Comparison of ENCODE assay signal across 11 mouse cellular contexts in the genomic region with DNA sequence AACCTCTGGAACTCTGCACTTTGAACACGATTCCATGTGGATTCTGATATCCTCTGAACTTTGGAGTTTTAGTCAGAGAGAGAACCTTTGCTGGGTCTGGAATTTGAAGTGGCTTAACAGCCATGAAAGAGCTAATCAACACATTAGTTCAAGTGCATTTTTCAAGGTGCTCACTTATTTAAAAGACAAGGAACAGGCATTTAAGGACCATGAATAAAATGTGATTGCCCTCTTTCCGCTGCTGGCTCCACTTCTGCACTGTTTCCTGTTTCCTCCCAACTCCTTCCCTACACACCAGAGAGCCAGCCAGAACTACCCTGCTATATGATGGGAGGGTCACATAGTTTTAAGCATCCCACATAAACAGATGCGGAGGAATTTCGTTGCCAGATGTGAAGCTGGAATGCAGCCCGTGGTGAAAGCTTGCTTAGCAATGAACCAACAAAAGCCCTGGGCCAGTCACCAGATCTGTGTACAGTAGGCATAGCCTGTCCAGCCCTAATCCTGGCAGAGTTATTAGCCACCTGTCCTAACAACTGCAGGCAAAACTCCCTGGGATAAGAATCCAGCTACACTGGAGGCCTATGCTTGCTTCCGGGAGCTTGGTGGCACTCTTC. TPM values are rescaled to one million over a fixed set of nuclear protein-coding genes. Genes with fewer than 3 reads are reported as not detected.
A peak's percentile ranks its signal among the peaks of the same experiment; 100 is the strongest.
DNase-seq lines count a peak whose midpoint lies in the region; ATAC-seq and TF ChIP-seq lines count a peak whose summit lies in the region.
"Had no signal": no experiment of that assay in that cellular context is flagged by ENCODE, and none has a peak within 500 bp of the region (broad histone marks: within the 10 kb centered on the region; RNA-seq: fewer than 3 reads in every experiment).

No protein-coding gene starts in this region.

- ATAC-seq in heart, embryonic 12.5 days (ENCODE audit: insufficient number of reproducible peaks, low FRiP score): no peak
- no peak for ATAC-seq in heart, embryonic 13.5 days (ENCODE audit: extremely low read depth, insufficient number of reproducible peaks, low FRiP score, low TSS enrichment)
- ATAC-seq in lung, embryonic 15.5 days (ENCODE audit: borderline replicate concordance, extremely low read depth, low FRiP score, low TSS enrichment): peak; percentile 73
- ATAC-seq in forebrain, embryonic 11.5 days (replicated peaks; ENCODE audit: low FRiP score): no peak
- ATAC-seq: forebrain, embryonic 15.5 days had no signal

- H3K4me1 ChIP-seq in heart, embryonic 12.5 days (replicated peaks): peaks cover 31% of the 10 kb centered on the region
- H3K4me1 ChIP-seq in ES-E14 (ENCODE audit: control insufficient read depth in 2 of 2, insufficient read depth in 2 of 2, low read length in 2 of 2, poor library complexity in 1 of 2): peaks cover 0 to 9% of the 10 kb centered on the region in 2 experiments; a peak in 3 of 4 replicates
- peaks cover 44% of the 10 kb centered on the region for H3K4me1 ChIP-seq in heart, embryonic 13.5 days
- H3K4me1 ChIP-seq in lung, embryonic 15.5 days: peaks cover 44% of the 10 kb centered on the region
- H3K4me1 ChIP-seq in forebrain, embryonic 11.5 days (replicated peaks; ENCODE audit: control insufficient read depth, insufficient read depth, low read length): no peaks in the 10 kb centered on the region

- in situ Hi-C loops in ES-E14 (cut with MboI; ENCODE audit: low sequenced_read_pairs in 2 of 2, unreplicated experiment in 2 of 2): no loop called here

- DNase-seq in heart, adult 11 months: peak; percentile 96
- DNase-seq in ES-E14 (ENCODE audit: low read depth, low spot score): peak; percentile 56
- no peak for DNase-seq in forebrain, embryonic 11.5 days (ENCODE audit: low spot score)
- no peak for DNase-seq in layer of hippocampus, adult 8-10 months (ENCODE audit: low spot score in 2 of 2)
- no peak for DNase-seq in right cerebral cortex, postnatal 36 days (ENCODE audit: low spot score in 2 of 2)
- DNase-seq: B cell, adult 2 months; midbrain, embryonic 14.5 days had no signal

- H3K9me3 ChIP-seq in heart, embryonic 12.5 days (replicated peaks): no peaks in the 10 kb centered on the region
- H3K9me3 ChIP-seq in ES-E14 (ENCODE audit: control insufficient read depth, insufficient read depth, low read depth, low read length): no peaks in the 10 kb centered on the region
- no peaks in the 10 kb centered on the region for H3K9me3 ChIP-seq in heart, embryonic 13.5 days
- no peaks in the 10 kb centered on the region for H3K9me3 ChIP-seq in lung, embryonic 15.5 days
- H3K9me3 ChIP-seq in forebrain, embryonic 11.5 days (ENCODE audit: control insufficient read depth, low read length): no peaks in the 10 kb centered on the region
- H3K9me3 ChIP-seq: forebrain, embryonic 15.5 days had no signal

- H3K27ac ChIP-seq in heart, embryonic 12.5 days (ENCODE audit: poor library complexity, severe bottlenecking): no peak overlapping the region
- H3K27ac ChIP-seq in ES-E14 (ENCODE audit: insufficient read depth, low read depth, low read length, poor library complexity, severe bottlenecking): peak overlapping the region; percentile 28
- H3K27ac ChIP-seq in heart, embryonic 13.5 days (replicated peaks): no peak overlapping the region; the same call in 1 of the 2 replicates
- peak overlapping the region; percentile 83 for H3K27ac ChIP-seq in lung, embryonic 15.5 days
- H3K27ac ChIP-seq in forebrain, embryonic 11.5 days (ENCODE audit: low read depth, low read length): no peak overlapping the region
- H3K27ac ChIP-seq: forebrain, embryonic 15.5 days had no signal

- no peaks in the 10 kb centered on the region for H3K27me3 ChIP-seq in heart, embryonic 12.5 days (replicated peaks)
- H3K27me3 ChIP-seq in heart, embryonic 13.5 days (replicated peaks): no peaks in the 10 kb centered on the region
- no peaks in the 10 kb centered on the region for H3K27me3 ChIP-seq in lung, embryonic 15.5 days
- no peaks in the 10 kb centered on the region for H3K27me3 ChIP-seq in forebrain, embryonic 11.5 days (ENCODE audit: control insufficient read depth, insufficient read depth, low read length)
- H3K27me3 ChIP-seq: forebrain, embryonic 15.5 days had no signal

- H3K4me3 ChIP-seq in heart, embryonic 12.5 days: no peak overlapping the region
- no peak overlapping the region for H3K4me3 ChIP-seq in ES-E14 (ENCODE audit: insufficient read depth in 1 of 2, low read depth in 1 of 2, low read length in 2 of 2, poor library complexity in 1 of 2, severe bottlenecking in 1 of 2)
- H3K4me3 ChIP-seq in heart, embryonic 13.5 days: no peak overlapping the region
- H3K4me3 ChIP-seq in lung, embryonic 15.5 days: no peak overlapping the region
- H3K4me3 ChIP-seq in forebrain, embryonic 11.5 days (ENCODE audit: low read depth, low read length): no peak overlapping the region
- H3K4me3 ChIP-seq: forebrain, embryonic 15.5 days had no signal

- no peak overlapping the region for H3K4me2 ChIP-seq in heart, embryonic 12.5 days
- H3K4me2 ChIP-seq in heart, embryonic 13.5 days: no peak overlapping the region
- peak overlapping the region; percentile 25; the same call in 1 of the 2 replicates for H3K4me2 ChIP-seq in lung, embryonic 15.5 days
- H3K4me2 ChIP-seq in forebrain, embryonic 11.5 days (ENCODE audit: low read depth, low read length, severe bottlenecking): no peak overlapping the region
- H3K4me2 ChIP-seq: forebrain, embryonic 15.5 days had no signal

- H3K9ac ChIP-seq in heart, embryonic 12.5 days: no peak overlapping the region
- no peak overlapping the region for H3K9ac ChIP-seq in ES-E14 (ENCODE audit: insufficient read depth, low read depth, low read length, poor library complexity, severe bottlenecking)
- peak overlapping the region; percentile 28; the same call in 1 of the 2 replicates for H3K9ac ChIP-seq in heart, embryonic 13.5 days
- H3K9ac ChIP-seq in lung, embryonic 15.5 days: no peak overlapping the region
- no peak overlapping the region for H3K9ac ChIP-seq in forebrain, embryonic 11.5 days (ENCODE audit: low read length)
- H3K9ac ChIP-seq: forebrain, embryonic 15.5 days had no signal

- H3K36me3 ChIP-seq in heart, embryonic 12.5 days: peaks cover 61% of the 10 kb centered on the region
- peaks cover 18% of the 10 kb centered on the region for H3K36me3 ChIP-seq in ES-E14 (ENCODE audit: control insufficient read depth, insufficient read depth, low read length, poor library complexity, severe bottlenecking)
- peaks cover 76% of the 10 kb centered on the region for H3K36me3 ChIP-seq in heart, embryonic 13.5 days
- peaks cover 42% of the 10 kb centered on the region for H3K36me3 ChIP-seq in lung, embryonic 15.5 days
- peaks cover 18% of the 10 kb centered on the region for H3K36me3 ChIP-seq in forebrain, embryonic 11.5 days (ENCODE audit: control insufficient read depth, insufficient read depth, low read length)

- 69% methylated on average over 6 of the region's 6 CpGs for WGBS in heart, embryonic 12.5 days
- WGBS in heart, embryonic 13.5 days: 60% methylated on average over 6 of the region's 6 CpGs
- WGBS in lung, embryonic 15.5 days: 28% methylated on average over 6 of the region's 6 CpGs
- 82% methylated on average over 6 of the region's 6 CpGs for WGBS in forebrain, embryonic 11.5 days

TF ChIP-seq in ES-E14, 5 proteins besides CTCF, POLR2A, EP300 and RAD21:
- TF ChIP-seq CHD2 (IDR thresholded peaks at IDR 0.05; ENCODE audit: low read depth, low read length): no peak
- TF ChIP-seq ZNF384 (IDR thresholded peaks at IDR 0.05; ENCODE audit: low read depth, low read length): no peak
- no peak for TF ChIP-seq MAFK (IDR thresholded peaks at IDR 0.05; ENCODE audit: insufficient read depth, low read depth, low read length)
- TF ChIP-seq ZC3H11A (IDR thresholded peaks at IDR 0.05; ENCODE audit: borderline replicate concordance, low read depth, low read length): no peak
- TF ChIP-seq HCFC1 (IDR thresholded peaks at IDR 0.05; ENCODE audit: borderline replicate concordance, insufficient read depth, low read length): no peak

RNA-seq across cellular contexts. Expression of gene Lmbrd2, which starts 5.4 kb away (rescaled TPM):
- 2.1 and 3.3 TPM in 2 replicates for polyA plus RNA-seq in heart, embryonic 12.5 days (2016; fragmentation: Nextera tagmentation; extraction: Ambion mirVana)
- 24.1 and 26.4 TPM in 2 replicates for total RNA-seq in ES-E14 (2012; rRNA removed)
- 1.4 and 1.7 TPM in 2 replicates for polyA plus RNA-seq in heart, embryonic 13.5 days (2015; fragmentation: Nextera tagmentation; extraction: Ambion mirVana)
- 2.3 TPM in 2 replicates for polyA plus RNA-seq in lung, embryonic 15.5 days (2015; fragmentation: Nextera tagmentation; extraction: Ambion mirVana)
- 3.1 and 3.8 TPM in 2 replicates for polyA plus RNA-seq in forebrain, embryonic 11.5 days (2014; fragmentation: Nextera tagmentation; extraction: Ambion mirVana)
- 10 to 100 TPM; 55.1 to 68.4 (median 60.5) TPM for total RNA-seq in layer of hippocampus, adult 8-10 months (2022)

RNA-seq across cellular contexts. Expression of gene Skp2, which starts 20.2 kb away (rescaled TPM):
- 43.0 and 43.3 TPM in 2 replicates for polyA plus RNA-seq in heart, embryonic 12.5 days (2016; fragmentation: Nextera tagmentation; extraction: Ambion mirVana)
- 42.7 and 45.2 TPM in 2 replicates for total RNA-seq in ES-E14 (2012; rRNA removed)
- 29.3 and 29.4 TPM in 2 replicates for polyA plus RNA-seq in heart, embryonic 13.5 days (2015; fragmentation: Nextera tagmentation; extraction: Ambion mirVana)
- 76.2 and 76.9 TPM in 2 replicates for polyA plus RNA-seq in lung, embryonic 15.5 days (2015; fragmentation: Nextera tagmentation; extraction: Ambion mirVana)
- 142 and 153 TPM in 2 replicates for polyA plus RNA-seq in forebrain, embryonic 11.5 days (2014; fragmentation: Nextera tagmentation; extraction: Ambion mirVana)
- total RNA-seq in layer of hippocampus, adult 8-10 months (2022): 1 to 10 TPM; 5.3 to 6.7 (median 5.9) TPM

Comparison
In these comparisons a context has a peak if more than half of its experiments do, and no peak if none do; other contexts are left out.
1. DNase-seq: peak in heart, adult 11 months (single experiment) and ES-E14 (single experiment); none in forebrain, embryonic 11.5 days (single experiment), layer of hippocampus, adult 8-10 months (0 of 2) and right cerebral cortex, postnatal 36 days (0 of 2).
2. H3K27ac ChIP-seq: peak in ES-E14 (single experiment) and lung, embryonic 15.5 days (single experiment); none in heart, embryonic 12.5 days (single experiment), heart, embryonic 13.5 days (single experiment) and forebrain, embryonic 11.5 days (single experiment).